In genomic region chr3:130216141-130216540, GRCm38 (mm10) we compare ENCODE assay signal across 18 mouse cellular contexts.
"Had no signal": no experiment of that assay in that cellular context is flagged by ENCODE, and none has a peak within 500 bp of the region (broad histone marks: within the 10 kb centered on the region; RNA-seq: fewer than 3 reads in every experiment).

No protein-coding gene starts in this region.

- H3K4me2 ChIP-seq: lung, embryonic 14.5 days; midbrain, embryonic 11.5 days; midbrain, embryonic 13.5 days; midbrain, embryonic 15.5 days; neural tube, embryonic 13.5 days; neural tube, embryonic 15.5 days had no signal

- H3K9me3 ChIP-seq: midbrain, embryonic 13.5 days; midbrain, embryonic 15.5 days; neural tube, embryonic 13.5 days; neural tube, embryonic 15.5 days had no signal

- H3K4me3 ChIP-seq: megakaryocyte, embryonic 14.5 days; midbrain, embryonic 13.5 days; midbrain, embryonic 15.5 days; neural tube, embryonic 13.5 days; neural tube, embryonic 15.5 days had no signal

- DNase-seq: lung, adult 18-20 months; lung, embryonic 14.5 days; lung, postnatal 10 days; retina, postnatal 1 day; right cerebral cortex, adult 18-20 months; right cerebral cortex, postnatal 25 days; right cerebral cortex, postnatal 4 days; spleen, adult 18-20 months; thymus, adult 18-20 months; thymus, postnatal 14 days; thymus, postnatal 36 days had no signal

- H3K27me3 ChIP-seq: megakaryocyte, embryonic 14.5 days; midbrain, embryonic 13.5 days; midbrain, embryonic 15.5 days; neural tube, embryonic 13.5 days; neural tube, embryonic 15.5 days had no signal

- H3K27ac ChIP-seq: macrophage; midbrain, embryonic 13.5 days; neural tube, embryonic 13.5 days; neural tube, embryonic 15.5 days had no signal

- H3K4me1 ChIP-seq: megakaryocyte, embryonic 14.5 days; neural tube, embryonic 13.5 days; neural tube, embryonic 15.5 days had no signal

- H3K9ac ChIP-seq: lung, embryonic 14.5 days; midbrain, embryonic 13.5 days; midbrain, embryonic 15.5 days; neural tube, embryonic 13.5 days; neural tube, embryonic 15.5 days had no signal

- ATAC-seq: midbrain, embryonic 13.5 days; midbrain, embryonic 15.5 days had no signal

- H3K36me3 ChIP-seq: midbrain, embryonic 13.5 days; midbrain, embryonic 15.5 days; neural tube, embryonic 13.5 days; neural tube, embryonic 15.5 days had no signal
